Mouse (Mus musculus): Measurements from ENCODE around the gene Xlr3a. TPM values are rescaled to one million over a fixed set of nuclear protein-coding genes. Genes with fewer than 3 reads are reported as not detected.
"Not testable (repeated sequence)": the region's sequence is repeated elsewhere in the genome, so short reads cannot be mapped to it uniquely, and the experiment has no call there.

The Xlr3a gene
- 1 to 10 TPM in 1 of 2 experiments, not detected in 1; 3.6 TPM for total RNA-seq (2021)
- long read RNA-seq, experiment 1, partial matches to known transcripts: 0 of 1 reads
- long read RNA-seq, experiment 1, other reads (novel, unspliced or antisense): 0 of 1 reads
- long read RNA-seq, experiment 2: 0 reads

GRCm38 (mm10) chrX:73096941-73097508 lies at the start of gene Xlr3a:
TSS of gene Xlr3a (minus strand) at chrX:73097095.
- peak in 1 of 2 experiments; percentile 1 for DNase-seq (ENCODE audit: low spot score in 2 of 2)

GRCm38 (mm10) chrX:73143218-73143618 lies 46.3 kb upstream of the Xlr3a start:
- not testable (repeated sequence) for DNase-seq (ENCODE audit: low spot score in 2 of 2)

GRCm38 (mm10) chrX:73122859-73123829 lies 26.2 kb upstream of the Xlr3a start:
- DNase-seq (ENCODE audit: low spot score in 2 of 2): not testable (repeated sequence)

- not testable (repeated sequence) for DNase-seq (ENCODE audit: low spot score in 2 of 2)
Measured at GRCm38 (mm10) chrX:73116747-73117146, 19.9 kb upstream of the Xlr3a start, which contains the start of gene Gm14685. TSS of gene Gm14685 (plus strand) at chrX:73117047.

GRCm38 (mm10) chrX:73082267-73083055 lies 14.4 kb downstream of the Xlr3a start, which contains the start of gene Xlr4a:
TSS of gene Xlr4a (minus strand) at chrX:73082478.
- DNase-seq (ENCODE audit: low spot score in 2 of 2): not testable (repeated sequence)

DNA sequence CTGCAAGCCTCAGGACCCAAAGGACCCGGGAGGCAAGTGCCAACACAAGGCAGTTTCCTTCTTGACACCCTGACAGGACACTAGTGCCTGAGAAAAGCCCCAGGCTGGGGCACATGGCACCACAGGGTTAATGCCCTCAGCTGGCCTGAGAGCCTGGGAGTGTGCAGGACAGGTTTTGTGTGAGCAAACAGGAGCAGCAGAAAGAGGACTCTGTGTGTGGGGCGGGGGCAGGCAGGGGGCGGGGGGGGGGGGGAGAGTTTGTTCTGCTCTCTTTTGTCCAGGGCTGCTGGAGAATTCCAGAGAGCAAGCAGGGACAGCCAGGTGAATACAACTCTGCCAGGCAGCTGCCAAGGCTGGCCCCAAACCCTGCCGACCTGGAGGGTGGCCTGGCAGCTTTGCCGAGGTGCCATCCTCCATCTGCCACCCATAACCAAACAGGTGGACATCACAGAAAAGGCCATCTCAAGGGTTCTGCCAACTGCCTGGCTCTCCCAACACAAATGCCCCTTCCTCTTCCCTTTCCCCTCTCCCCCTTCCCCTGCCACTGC lies 30.1 kb downstream of the Xlr3a start:
- not testable (repeated sequence) for DNase-seq (ENCODE audit: low spot score in 2 of 2)

DNA sequence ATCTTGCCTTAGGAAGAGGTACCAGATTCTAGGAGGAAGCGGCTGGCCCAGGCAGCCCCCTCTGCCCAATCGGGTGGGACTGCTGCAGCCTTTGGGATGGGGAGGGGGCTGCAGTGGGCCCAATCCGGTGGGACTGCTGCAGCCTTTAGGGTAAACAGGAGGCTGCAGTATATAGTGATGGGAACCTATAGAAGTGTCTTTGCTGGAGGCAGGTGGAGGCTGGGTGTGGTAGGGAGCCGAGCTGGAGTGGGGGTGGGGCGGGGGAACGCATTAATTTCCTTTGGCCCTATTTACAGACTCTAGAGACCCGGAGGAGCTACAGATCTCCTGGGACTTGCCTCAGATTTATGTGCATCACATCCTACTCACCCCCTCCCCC lies 32.5 kb downstream of the Xlr3a start, which contains the start of gene Pnma3:
Gene Pnma3 (plus strand): TSS at position 373 of the 379 bp plus-strand sequence.
- DNase-seq (ENCODE audit: low spot score in 2 of 2): peak in 1 of 2 experiments; percentile 3

DNA sequence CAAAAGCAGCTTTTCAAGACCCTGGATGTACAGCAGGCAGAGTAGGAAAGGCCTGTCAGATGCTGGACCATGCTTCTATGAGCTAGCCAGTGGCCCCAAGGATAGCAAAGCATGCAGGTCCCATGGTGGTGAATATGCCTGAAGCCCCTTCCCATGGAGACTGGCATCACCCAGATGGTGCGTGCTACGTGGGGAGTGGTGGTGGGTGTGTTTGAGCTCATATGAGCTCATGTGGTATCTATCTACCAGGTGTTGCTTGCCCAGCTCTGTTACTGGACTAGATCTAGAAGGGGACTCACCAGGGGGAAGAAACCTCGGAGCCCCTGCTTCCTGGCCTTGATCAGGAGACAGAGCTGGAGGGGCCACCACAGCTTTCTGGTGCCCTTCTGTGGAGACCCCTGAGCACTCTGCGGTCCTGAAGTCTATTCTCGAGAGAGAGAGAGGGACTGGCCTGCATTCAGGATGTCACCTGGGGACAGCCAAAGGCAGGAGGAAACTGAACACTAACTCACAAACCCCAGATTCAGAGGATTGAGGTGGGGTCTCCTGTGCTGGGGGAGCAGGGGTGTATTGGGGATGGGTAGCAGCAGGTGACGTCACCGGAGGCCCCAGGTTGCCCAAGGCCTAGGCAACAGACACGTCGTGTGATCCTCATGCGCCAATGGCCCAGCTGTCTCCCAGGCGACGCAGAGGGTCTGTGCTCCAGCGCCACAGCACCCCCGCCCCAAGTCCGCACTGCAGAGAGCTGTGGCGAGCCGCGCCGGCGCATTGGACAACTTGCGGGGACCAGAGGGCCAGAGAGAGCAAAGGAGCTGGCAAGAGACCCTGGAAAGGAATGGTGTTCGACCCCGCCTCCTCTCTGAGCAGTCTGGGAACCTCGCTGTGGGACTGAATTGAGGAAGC lies 33.1 kb downstream of the Xlr3a start:
- DNase-seq (ENCODE audit: low spot score in 2 of 2): peak; percentile 14 to 30

DNA sequence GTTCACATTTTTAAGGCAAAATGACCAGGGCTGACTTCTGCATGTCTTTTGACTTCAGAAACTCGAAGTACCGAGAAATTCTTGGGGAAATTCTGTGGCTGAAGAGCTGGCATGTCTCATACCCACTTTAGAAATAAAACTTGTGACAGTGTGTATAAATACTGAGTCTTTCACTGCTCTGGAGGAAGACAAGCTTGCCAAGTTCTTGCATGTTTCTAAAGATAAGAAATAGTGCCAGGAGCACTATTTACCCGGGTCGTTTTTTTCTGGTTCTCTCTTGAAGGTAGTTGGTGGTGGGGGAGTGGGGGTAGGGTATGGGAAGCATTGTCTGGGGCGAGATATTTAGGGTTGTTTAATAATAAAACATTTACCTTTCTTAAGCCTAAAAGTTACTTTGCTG lies 34.6 kb downstream of the Xlr3a start:
- no peak for DNase-seq (ENCODE audit: low spot score in 2 of 2)

DNA sequence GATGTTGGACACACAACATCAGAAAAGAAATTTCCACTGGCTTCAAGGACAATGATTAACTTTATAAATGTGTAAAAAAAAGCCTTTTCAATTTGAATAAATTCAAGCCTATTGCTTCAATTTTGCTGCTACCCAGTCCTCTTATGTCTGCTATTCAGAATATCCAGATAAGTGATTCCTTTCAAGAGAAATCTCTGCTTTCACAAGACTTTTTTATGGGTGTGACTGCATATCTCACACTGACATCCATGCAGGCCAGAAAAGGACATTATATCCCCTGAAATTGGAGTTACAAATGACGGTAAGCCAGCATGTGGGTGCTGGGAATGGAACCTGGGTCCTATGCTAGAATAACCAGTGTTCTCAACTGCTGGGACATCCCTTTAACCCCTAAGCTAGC lies 35.4 kb downstream of the Xlr3a start:
- no peak for DNase-seq (ENCODE audit: low spot score in 2 of 2)

GRCm38 (mm10) chrX:73053860-73054563 lies 42.9 kb downstream of the Xlr3a start:
- DNase-seq (ENCODE audit: low spot score in 2 of 2): peak; percentile 91 to 94

DNA sequence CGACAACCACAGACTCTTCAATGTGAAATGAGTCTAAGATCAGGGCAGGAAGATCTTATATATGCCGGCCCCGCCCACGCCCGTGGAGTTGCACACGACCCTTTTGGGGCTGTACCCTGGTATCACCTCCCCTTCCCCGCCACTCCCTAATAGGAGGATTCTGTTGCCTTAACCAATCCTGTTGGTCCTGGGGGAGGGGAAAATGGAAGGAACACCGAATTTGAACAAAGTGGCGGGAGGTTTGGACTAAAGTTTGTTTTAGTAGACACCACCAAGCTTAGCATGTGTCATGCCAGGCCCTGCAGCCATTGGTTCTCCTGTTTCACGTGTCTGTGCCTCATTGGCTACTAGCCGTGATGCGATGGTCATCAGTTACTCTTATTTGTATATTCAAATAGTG lies 57.2 kb downstream of the Xlr3a start:
- no peak for DNase-seq (ENCODE audit: low spot score in 2 of 2)

DNA sequence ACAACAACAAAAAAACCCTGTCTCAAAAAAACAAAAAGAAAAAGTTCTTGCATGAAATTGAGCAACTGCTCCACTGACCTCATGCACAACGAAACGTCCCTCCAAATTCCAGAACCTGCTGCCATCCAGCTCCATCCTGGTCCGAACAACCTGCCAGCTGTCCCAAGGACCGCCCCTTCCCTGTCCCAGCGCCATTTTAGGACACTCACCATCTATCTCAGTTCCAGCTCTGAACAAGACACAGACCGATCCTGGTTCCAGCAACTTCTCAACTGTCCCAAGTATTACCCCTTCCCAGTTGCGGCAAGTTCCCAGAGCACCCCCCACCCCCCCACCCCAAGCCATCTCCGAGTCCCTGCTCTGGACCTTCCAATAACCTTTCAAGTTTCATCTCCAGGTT lies 58.1 kb downstream of the Xlr3a start:
- DNase-seq (ENCODE audit: low spot score in 2 of 2): no peak

- no peak for DNase-seq (ENCODE audit: low spot score in 2 of 2)
Measured at GRCm38 (mm10) chrX:73037003-73037402, 59.9 kb downstream of the Xlr3a start, which contains the start of gene Pnma5. TSS of gene Pnma5 (minus strand) at chrX:73037103.

Other genes starting within 250 kb of the Xlr3a start
- gene Cetn2, start 178.7 kb downstream of the Xlr3a start, total RNA-seq (2021): 10 to 100 TPM; 57.0 to 58.1 TPM
- 10 to 100 TPM; 22.6 to 30.0 TPM for gene Nsdhl, start 178.5 kb downstream of the Xlr3a start, total RNA-seq (2021)
- gene Zfp185, start 109.8 kb downstream of the Xlr3a start, total RNA-seq (2021): under 1 TPM; 0.95 to 0.96 TPM
- gene Pnma5, start 60.0 kb downstream of the Xlr3a start, total RNA-seq (2021): under 1 TPM; 0.21 to 0.40 TPM
- 10 to 100 TPM; 15.5 to 15.9 TPM for gene Pnma3, start 32.3 kb downstream of the Xlr3a start, total RNA-seq (2021)
- gene Xlr4a, start 14.6 kb downstream of the Xlr3a start, total RNA-seq (2021): not detected
- 1 to 10 TPM in 1 of 2 experiments, under 1 TPM in 1; 0.94 to 2.3 TPM for gene Gm14685, start 20.0 kb upstream of the Xlr3a start, total RNA-seq (2021)
- not detected for gene Xlr5b, start 51.7 kb upstream of the Xlr3a start, total RNA-seq (2021)
- under 1 TPM in 1 of 2 experiments, not detected in 1; 0.89 TPM for gene DXBay18, start 52.4 kb upstream of the Xlr3a start, total RNA-seq (2021)
- not detected for gene Spin2d, start 79.9 kb upstream of the Xlr3a start, total RNA-seq (2021)
- gene Xlr3b, start 95.1 kb upstream of the Xlr3a start, total RNA-seq (2021): 1 to 10 TPM; 4.4 to 9.2 TPM
- under 1 TPM in 1 of 2 experiments, not detected in 1; 0.95 TPM for gene Xlr4b, start 117.2 kb upstream of the Xlr3a start, total RNA-seq (2021)
- gene F8a, start 131.2 kb upstream of the Xlr3a start, total RNA-seq (2021): 10 to 100 TPM; 16.3 to 19.0 TPM
- not detected for gene Xlr4c, start 146.0 kb upstream of the Xlr3a start, total RNA-seq (2021)
- not detected for gene Xlr3c, start 168.3 kb upstream of the Xlr3a start, total RNA-seq (2021)
- gene Xlr5a, start 195.9 kb upstream of the Xlr3a start, total RNA-seq (2021): not detected
- gene Xlr5c, start 195.9 kb upstream of the Xlr3a start, total RNA-seq (2021): not detected
- gene Gm45015, start 239.7 kb upstream of the Xlr3a start, total RNA-seq (2021): not detected
- gene Zfp275, start 245.5 kb upstream of the Xlr3a start, total RNA-seq (2021): 10 to 100 TPM; 16.0 to 20.2 TPM